Mouse (Mus musculus) heart, postnatal 0 days (tissue): ENCODE data around the gene Stx11.

Experiments used
- CTCF ChIP-seq: IDR thresholded peaks from 2 replicates; pipeline ENCODE4 v1.5.1; 2016; ENCODE audit warnings: antibody characterized with exemption, control low read depth, low read depth
- EP300 ChIP-seq: IDR thresholded peaks from 2 replicates; pipeline ENCODE4 v1.6.1; 2016; ENCODE audit warnings: antibody characterized with exemption, low read depth

DNA sequence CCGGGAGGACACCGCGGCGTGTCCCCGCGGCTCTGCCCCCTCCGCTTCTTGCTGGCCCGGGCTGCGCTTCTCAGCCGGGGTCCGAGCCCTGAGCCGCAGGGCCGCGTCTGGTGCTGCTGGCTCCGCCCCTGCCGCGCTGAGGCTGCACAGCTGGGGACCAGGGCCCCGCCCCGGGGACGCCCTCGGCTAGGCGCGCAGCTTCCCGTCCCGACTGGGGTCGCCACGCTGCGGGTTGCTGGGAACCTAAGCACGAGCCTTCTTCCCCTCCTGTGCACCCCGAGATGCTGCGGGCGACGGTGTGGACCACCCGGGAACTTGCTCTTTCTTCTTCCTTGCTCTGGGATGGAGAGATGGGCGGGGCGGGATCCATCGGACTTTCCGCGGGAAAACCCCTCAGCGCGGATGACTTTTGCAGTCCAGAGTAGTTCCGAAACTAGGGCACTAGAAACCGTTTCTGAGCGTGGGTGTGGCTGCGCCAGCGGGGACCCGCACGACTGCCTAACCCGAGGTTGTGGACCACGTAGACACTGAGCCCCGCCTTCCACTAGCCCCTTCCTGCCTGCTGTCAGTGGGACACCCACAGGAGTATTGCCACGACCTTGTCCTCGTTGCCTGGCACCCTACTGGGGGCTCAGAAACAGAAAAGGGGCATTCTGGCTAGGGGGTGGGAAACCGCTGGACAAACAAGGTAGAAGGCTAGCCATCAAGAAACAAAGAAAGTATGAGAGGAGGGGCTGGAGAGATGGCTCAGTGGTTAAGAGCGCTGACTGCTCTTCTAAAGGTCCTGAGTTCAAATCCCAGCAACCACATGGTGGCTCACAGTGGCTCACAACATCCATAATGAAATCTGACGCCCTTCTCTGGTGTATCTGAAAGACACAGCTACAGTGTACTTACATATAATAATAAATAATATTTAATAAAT lies at the start of gene Stx11:
- no peak for TF ChIP-seq CTCF
- no peak for TF ChIP-seq EP300
